Mouse (Mus musculus): ENCODE data around the gene Itgb1bp1.

GRCm38 (mm10) chr12:21233727-21234126 lies 52.4 kb downstream of the Itgb1bp1 start:
- TF ChIP-seq CTCF (IDR thresholded peaks at IDR 0.05): no peak
- TF ChIP-seq EP300 (IDR thresholded peaks at IDR 0.05; ENCODE audit: insufficient read depth, low read depth, low read length): no peak
